Mouse (Mus musculus): ENCODE results near the gene Tph1.

Gene Tph1

GRCm38 (mm10) chr7:46648431-46649140, 23.8 kb downstream of the Tph1 start:
- no peak for DNase-seq (ENCODE audit: low spot score in 2 of 2)

DNA sequence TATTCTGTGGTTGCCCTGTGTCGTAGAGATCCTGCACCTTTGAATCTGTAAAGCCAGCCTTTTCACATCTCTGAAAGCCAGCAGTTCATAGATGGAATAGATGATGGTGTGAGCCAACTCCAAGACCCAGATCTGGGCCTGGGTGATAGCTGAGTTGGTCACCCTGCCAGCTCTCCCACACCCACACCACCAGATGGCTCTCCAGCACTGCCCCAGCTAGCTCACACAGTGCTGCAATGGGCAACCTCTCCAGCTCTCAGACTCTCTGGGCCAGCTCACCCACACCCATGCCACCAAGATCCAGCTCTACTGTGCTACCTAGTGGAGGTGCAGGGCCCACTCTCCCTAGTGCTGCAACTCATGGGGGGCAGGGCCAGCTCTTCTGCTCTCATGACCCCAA, 29.2 kb downstream of the Tph1 start:
- DNase-seq (ENCODE audit: low spot score in 2 of 2), result no peak

- DNase-seq (ENCODE audit: low spot score in 2 of 2), result no peak
These were observed 32.3 kb downstream of the Tph1 start for GRCm38 (mm10) chr7:46640062-46640461.

DNA sequence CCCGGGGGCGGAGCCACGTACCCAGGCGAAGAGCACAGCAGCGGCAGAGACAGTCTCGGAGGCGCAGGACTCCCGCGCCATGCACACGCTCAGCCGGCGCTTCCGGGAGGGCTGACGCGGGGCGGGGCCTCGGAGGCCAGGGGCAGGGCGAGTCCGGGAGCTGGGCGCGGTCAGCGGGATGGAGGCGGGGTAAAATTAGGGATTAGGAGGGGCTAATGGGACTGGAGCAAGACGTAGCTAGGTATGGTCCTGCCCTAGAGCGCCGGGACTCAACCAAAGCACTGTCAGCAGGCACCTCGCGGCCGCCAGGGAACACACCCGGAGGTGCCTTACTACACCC, 32.7 kb downstream of the Tph1 start, which contains the start of gene Sergef:
Gene Sergef (minus strand): TSS at position 116 of the 340 bp plus-strand sequence.
- peak; percentile 65 to 84 for DNase-seq (ENCODE audit: low spot score in 2 of 2)

DNA sequence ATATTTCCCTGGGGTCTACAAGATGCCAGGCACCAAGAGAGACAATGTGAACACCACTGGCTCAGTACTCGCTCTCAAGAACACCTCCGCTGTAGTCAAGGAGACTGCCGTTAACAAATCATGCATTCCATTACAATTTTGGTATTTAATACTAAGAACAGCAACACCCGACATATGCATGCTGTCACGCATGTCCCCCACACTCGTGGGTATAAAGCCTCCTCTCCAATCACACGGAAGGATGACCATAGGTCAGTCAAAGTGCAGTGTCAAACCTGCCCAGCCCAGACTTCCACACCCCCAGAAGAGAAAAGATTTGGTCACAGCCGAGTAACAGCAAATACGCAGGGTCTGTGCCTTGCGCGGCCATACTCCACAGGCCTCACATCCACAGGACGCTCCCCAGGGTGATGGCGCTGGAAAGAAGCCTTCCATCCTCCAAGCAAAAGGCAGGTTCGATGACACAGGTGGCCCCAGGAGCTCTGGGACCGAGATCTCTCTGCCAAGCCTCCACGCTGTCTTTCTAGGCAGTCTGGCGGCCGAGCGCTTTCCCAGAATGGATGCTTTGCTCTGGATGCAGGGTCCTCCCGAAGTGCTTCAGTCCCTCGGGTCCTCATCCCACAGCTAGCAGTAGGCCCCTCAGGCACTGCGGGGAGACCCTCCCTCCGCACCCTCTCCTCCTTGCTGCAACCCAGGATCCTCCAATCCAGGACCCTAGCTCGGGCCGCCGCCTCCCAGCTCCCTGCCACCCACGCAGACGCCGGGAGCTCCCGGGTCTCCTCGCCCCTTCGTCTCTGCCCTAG, 33.2 kb downstream of the Tph1 start:
- no peak for DNase-seq (ENCODE audit: low spot score in 2 of 2)

DNA sequence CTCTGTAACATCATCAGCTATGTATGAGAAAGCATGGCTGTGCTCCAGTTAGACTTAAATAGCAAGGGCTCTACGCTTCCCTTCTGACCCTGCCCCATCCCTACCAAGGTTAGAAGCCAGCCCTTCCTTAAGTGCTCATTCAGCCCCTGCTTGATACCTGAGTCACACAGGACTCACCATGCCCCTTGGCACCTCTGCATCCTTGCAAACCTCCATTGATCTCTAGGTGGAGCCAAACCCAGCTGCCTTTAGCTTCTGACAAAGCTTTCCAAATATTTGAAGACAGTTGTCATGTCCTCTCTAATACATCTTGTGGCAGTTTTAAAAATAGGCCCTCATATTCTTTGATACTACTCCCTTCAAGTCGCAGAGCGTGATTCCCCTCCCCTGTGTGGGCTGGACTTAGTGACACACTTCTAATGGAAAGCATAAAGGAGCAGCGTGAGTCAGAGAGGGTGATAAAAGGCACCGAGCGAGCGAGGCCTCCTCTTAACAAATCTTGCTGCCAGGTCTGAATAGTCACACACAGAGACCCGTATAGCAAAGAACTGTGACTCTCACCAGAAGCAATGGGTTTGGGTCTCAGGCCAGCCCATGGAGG, 43.9 kb downstream of the Tph1 start:
- no peak for DNase-seq (ENCODE audit: low spot score in 2 of 2)

DNA sequence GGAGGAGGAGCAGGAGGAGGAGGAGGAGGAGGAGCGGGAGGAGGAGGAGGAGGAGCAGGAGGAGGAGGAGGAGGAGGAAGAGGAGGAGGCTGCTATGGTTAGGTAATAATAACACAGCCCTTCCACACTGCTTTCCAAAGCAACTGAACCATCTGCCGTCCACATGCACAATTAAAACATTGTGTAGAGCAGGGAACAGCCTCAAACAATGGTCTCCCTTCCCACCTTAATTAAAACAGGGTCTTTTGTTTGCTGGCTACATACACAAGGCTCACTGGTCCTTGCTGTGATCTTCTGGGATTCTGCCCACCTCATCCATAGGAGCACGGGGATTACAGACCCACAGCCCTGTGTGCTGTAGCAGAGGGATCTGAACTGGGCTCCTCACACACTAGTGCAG, 48.4 kb downstream of the Tph1 start:
- DNase-seq (ENCODE audit: low spot score in 2 of 2), result no peak

- DNase-seq (ENCODE audit: low spot score in 2 of 2), result no peak
These were observed 53.8 kb downstream of the Tph1 start for GRCm38 (mm10) chr7:46618416-46619110.

- DNase-seq (ENCODE audit: low spot score in 2 of 2), result no peak
These were observed 55.8 kb downstream of the Tph1 start for GRCm38 (mm10) chr7:46616429-46617005.

GRCm38 (mm10) chr7:46615256-46615977, 56.9 kb downstream of the Tph1 start:
- DNase-seq (ENCODE audit: low spot score in 2 of 2), result no peak

DNA sequence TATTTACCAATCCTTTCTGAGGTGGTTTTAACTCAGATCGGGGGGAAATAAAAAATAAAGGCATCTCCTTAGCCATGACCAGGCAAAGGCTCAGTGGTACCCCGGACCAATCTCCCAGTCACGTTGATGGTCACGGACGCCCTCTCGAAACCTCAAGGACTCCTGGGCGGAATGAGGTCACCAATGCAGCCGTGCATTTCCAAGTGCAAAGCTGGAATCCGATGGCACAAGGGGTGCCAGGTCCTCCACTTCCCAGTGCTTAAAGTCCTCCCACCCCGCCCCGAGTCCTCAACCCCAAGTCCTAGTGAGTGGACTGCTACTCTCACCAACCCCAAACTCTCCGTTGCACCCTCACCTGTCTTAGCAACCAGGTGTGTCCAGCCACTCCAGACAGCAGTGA, 58.1 kb downstream of the Tph1 start:
- DNase-seq (ENCODE audit: low spot score in 2 of 2), result no peak

DNA sequence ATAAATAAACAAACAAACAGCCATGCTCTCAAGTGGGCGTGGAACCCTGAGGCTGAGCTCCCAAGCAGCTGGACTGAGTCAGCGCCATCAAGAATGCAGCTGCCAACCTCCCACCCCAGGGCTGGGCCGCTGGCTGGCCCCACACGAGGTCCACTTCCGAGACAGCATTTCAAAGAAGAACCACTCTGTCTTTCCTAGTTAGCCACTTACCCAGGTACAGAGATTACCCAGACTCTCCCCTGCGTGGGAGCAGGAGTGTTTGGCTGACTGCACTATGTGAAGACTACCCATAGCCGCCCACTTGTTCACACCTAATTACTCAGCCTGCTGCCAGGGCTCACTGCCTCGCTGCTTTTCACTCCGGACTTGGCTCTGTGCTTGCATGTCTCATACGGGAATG, 59.2 kb downstream of the Tph1 start:
- no peak for DNase-seq (ENCODE audit: low spot score in 2 of 2)

GRCm38 (mm10) chr7:46612421-46612937, 59.9 kb downstream of the Tph1 start:
- DNase-seq (ENCODE audit: low spot score in 2 of 2), result no peak

DNA sequence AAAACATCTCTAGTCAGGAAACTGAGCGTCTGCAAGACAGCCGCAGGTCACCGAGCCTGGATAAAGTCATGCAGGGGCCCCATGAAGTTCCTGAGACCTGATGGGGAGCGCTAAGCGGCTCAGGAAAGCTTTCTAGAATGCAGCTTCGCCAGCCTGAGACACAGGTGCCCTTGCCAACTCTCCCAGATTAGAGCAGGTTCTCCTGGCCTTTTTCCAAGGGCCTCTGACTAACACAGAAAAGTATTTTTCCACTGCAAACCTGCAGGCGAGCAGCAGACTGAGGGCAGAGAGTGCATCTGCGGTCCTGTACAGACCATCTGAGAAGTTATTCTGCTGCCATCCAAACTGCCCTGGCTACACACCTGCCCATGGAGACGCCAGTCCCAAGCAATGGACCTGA, 60.4 kb downstream of the Tph1 start:
- no peak for DNase-seq (ENCODE audit: low spot score in 2 of 2)

DNA sequence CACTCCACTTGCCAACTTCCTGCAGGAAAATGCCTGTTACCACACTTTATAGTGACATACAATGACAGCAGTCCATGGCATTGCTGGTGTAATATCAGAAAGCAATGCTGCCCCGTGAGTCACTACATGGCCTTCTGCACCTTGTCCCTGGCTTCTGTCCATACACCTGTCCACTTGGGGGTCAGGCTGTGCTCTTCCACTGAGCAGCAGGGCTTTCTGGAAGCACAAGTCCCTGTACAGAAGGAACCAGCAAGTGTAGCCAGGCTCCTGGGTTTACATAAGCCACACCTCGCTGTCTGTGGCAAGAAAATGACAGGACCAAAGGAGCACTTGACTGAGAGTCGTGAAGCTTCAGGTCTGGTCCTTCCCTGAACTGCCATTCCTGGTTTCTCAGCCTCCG, 63.0 kb downstream of the Tph1 start:
- no peak for DNase-seq (ENCODE audit: low spot score in 2 of 2)

GRCm38 (mm10) chr7:46607428-46608055, 64.8 kb downstream of the Tph1 start:
- peak; percentile 24 to 47 for DNase-seq (ENCODE audit: low spot score in 2 of 2)

DNA sequence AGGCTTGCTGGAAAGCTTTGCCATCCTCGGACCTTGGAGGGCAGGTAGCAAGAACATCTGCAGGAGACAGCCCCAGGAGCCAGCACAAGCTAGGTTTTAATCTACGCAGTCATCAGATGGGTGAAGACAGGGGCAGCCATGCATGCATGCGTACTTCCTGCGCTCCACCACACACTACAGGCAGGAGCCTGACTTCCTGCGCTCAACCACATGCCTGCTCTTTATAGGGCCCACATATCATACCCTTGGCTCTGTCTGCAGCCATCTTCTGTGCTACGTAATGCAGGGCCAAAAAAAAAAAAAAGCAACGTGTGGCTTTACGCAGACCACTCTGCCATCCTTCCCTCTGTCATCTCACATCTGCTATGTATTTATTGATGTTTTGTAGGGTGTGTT, 65.3 kb downstream of the Tph1 start:
- peak; percentile 8 to 61 for DNase-seq (ENCODE audit: low spot score in 2 of 2)

DNA sequence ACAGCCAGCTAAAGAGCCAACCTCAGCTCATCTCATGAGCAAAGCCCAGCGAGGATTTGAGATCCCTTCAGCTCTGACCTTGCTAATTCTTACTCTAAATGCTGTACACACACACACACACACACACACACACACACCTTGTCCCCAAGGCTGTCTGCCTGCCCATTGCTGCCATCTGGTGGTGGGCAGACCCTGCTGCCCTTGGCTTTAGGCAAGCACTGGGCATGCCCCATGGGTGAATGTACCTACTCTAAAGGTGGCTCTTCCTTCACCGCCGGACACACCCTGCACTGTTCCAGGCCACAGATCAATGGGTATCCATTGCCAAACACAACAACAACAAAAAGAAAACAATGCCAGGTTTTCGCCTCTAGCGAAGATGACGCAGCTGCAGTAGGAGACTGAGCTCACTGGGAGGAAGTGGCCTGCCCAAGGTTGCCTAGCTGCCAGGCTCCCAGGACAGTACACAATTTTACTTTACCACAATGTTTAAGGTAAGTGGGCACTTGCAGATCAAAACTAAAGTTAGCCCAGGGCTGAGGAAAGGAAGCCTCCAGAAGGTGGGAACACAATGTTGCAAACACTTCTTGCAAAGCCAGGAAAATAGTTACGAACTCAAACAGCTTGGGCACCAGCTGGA, 65.8 kb downstream of the Tph1 start:
- peak; percentile 54 to 84 for DNase-seq (ENCODE audit: low spot score in 2 of 2)

DNA sequence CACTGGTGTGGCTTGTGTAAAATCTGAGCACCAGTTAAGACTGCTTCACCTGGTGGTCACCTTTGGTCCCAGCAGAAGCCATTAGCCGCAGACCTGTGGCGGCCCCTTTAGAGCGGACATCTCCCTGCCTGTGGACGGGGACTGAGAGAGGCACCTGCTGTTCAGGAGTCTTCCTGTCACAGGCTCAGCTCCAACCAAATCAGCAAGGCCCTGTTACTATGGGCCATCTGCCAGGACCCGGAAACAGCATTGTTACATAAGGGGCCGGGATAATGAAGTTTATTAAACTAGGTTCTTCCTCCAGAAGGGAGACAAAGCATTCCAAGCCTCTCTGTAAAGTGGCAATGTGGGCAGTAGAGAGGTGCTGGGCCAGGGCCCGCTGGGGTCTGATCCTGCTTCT, 69.3 kb downstream of the Tph1 start:
- no peak for DNase-seq (ENCODE audit: low spot score in 2 of 2)

- DNase-seq (ENCODE audit: low spot score in 2 of 2), result no peak
These were observed 70.3 kb downstream of the Tph1 start for GRCm38 (mm10) chr7:46602079-46602478.

Measured in spleen, postnatal 10 days (tissue).